Mouse (Mus musculus): ENCODE data around the gene Klf7. TPM values are rescaled to one million over a fixed set of nuclear protein-coding genes. Genes with fewer than 3 reads are reported as not detected.

Klf7 gene
- polyA plus RNA-seq, 1 experiment from 2014 or later = 127 TPM

DNA sequence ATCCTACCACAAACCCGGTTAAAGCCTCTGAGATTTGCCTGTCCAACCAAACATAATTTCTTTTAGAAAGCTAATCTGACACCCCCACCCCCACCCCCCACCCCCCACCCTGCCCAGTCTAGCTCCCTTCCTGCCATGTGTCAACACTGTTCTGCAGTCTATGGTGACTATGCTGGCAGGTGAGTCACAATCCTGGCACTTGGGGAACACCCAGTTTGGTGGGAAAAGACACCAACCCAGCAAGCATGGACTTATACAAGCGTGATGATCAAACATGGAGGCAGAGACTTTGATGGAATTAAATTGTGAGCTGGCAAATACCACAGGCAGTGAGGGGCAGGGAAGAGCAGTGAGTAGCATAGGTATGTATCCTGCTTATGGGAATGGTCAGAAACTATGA is 116.9 kb downstream of the Klf7 start:
- peaks cover 4% of the 10 kb centered on the region for H3K4me1 ChIP-seq (ENCODE audit: control insufficient read depth, insufficient read depth, low read depth, low read length)
- H3K4me3 ChIP-seq (ENCODE audit: low read length) = no peak overlapping the region
- H3K9ac ChIP-seq (ENCODE audit: low read depth, low read length) = no peak overlapping the region
- ATAC-seq = no peak
- no peaks in the 10 kb centered on the region for H3K36me3 ChIP-seq (ENCODE audit: control insufficient read depth, insufficient read depth, low read length)
- H3K4me2 ChIP-seq (ENCODE audit: low read length) = no peak overlapping the region
- WGBS = 86% methylated on average over 2 of the region's 2 CpGs
- no peaks in the 10 kb centered on the region for H3K27me3 ChIP-seq (replicated peaks; ENCODE audit: control insufficient read depth, insufficient read depth, low read length)
- H3K27ac ChIP-seq (ENCODE audit: low read depth, low read length) = no peak overlapping the region
- no peaks in the 10 kb centered on the region for H3K9me3 ChIP-seq (ENCODE audit: control insufficient read depth, low read length)

DNA sequence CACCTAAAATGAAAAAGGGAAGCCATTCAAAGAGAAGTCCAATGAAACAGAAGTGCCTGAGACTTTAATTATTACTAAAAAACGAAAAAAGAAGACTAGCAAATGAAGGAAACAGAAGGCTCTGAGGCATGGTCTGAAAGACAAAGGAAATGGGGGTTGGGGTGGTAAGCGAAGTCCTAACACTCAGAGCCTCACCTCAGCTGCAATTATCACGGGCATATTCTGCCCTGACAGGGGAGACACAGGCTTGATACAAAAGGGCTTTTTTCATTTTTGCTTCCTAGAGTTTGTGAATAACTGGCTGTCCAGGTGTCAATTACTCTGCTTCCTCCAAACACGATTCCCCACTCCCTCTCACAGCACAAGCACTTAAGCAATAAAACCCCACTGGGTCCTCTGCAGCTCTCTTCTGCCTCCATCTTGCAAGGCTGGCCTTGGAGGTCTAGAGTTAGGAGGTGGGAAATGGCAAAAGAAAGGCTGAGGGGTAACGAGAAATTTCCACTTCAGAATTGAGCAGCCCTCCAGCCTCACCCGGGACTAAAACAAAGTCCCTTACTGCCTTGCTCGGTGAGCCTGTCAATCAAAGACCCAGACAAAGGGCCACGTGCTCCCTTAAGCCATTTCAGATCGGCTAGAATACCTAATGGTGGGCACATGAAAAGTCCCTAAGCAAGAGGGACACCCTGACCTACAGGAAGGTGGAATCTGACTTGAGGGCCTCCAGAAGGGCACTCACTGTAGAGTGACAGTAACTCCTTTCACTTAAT is 118.4 kb downstream of the Klf7 start:
- ATAC-seq = no peak
- no peaks in the 10 kb centered on the region for H3K9me3 ChIP-seq (ENCODE audit: control insufficient read depth, low read length)
- no peaks in the 10 kb centered on the region for H3K27me3 ChIP-seq (replicated peaks; ENCODE audit: control insufficient read depth, insufficient read depth, low read length)
- peaks cover 4% of the 10 kb centered on the region for H3K4me1 ChIP-seq (ENCODE audit: control insufficient read depth, insufficient read depth, low read depth, low read length)
- H3K27ac ChIP-seq (ENCODE audit: low read depth, low read length) = no peak overlapping the region
- no peak overlapping the region for H3K4me3 ChIP-seq (ENCODE audit: low read length)
- H3K4me2 ChIP-seq (ENCODE audit: low read length) = no peak overlapping the region
- no peaks in the 10 kb centered on the region for H3K36me3 ChIP-seq (ENCODE audit: control insufficient read depth, insufficient read depth, low read length)
- H3K9ac ChIP-seq (ENCODE audit: low read depth, low read length) = no peak overlapping the region
- 32% methylated on average over 9 of the region's 9 CpGs for WGBS

GRCm38 (mm10) chr1:64002036-64002435 is 120.0 kb downstream of the Klf7 start:
- H3K36me3 ChIP-seq (ENCODE audit: control insufficient read depth, insufficient read depth, low read length) = no peaks in the 10 kb centered on the region
- no peak overlapping the region for H3K4me2 ChIP-seq (ENCODE audit: low read length)
- H3K27me3 ChIP-seq (replicated peaks; ENCODE audit: control insufficient read depth, insufficient read depth, low read length) = no peaks in the 10 kb centered on the region
- whole genome bisulfite sequencing = 92% methylated on average over 6 of the region's 6 CpGs
- no peak overlapping the region for H3K27ac ChIP-seq (ENCODE audit: low read depth, low read length)
- H3K4me1 ChIP-seq (ENCODE audit: control insufficient read depth, insufficient read depth, low read depth, low read length) = peaks cover 4% of the 10 kb centered on the region
- ATAC-seq = no peak
- H3K4me3 ChIP-seq (ENCODE audit: low read length) = no peak overlapping the region
- no peak overlapping the region for H3K9ac ChIP-seq (ENCODE audit: low read depth, low read length)
- no peaks in the 10 kb centered on the region for H3K9me3 ChIP-seq (ENCODE audit: control insufficient read depth, low read length)

DNA sequence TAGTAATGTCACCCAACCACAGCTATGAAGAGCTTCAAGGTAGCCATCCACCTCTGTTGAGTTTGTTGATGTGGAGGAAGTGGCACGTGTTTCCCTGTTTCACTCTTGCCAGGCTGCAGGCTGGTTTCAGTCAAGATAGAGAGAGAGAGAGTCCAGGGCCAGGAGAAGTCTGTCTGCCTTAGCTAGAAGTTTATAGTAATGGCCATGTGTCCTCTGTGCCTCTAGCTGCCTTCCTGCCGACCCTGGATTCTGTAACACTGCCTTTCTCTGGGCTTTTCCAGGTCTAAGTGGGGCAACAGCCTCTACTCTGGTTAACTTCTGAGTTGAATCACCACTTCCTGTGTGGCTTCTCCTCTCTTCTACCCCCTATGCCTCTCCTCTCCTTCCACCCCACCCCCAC is 121.5 kb downstream of the Klf7 start:
- WGBS = 90% methylated on average over 2 of the region's 2 CpGs
- peaks cover 4% of the 10 kb centered on the region for H3K4me1 ChIP-seq (ENCODE audit: control insufficient read depth, insufficient read depth, low read depth, low read length)
- H3K27ac ChIP-seq (ENCODE audit: low read depth, low read length) = no peak overlapping the region
- H3K36me3 ChIP-seq (ENCODE audit: control insufficient read depth, insufficient read depth, low read length) = no peaks in the 10 kb centered on the region
- no peak overlapping the region for H3K9ac ChIP-seq (ENCODE audit: low read depth, low read length)
- H3K4me2 ChIP-seq (ENCODE audit: low read length) = no peak overlapping the region
- H3K9me3 ChIP-seq (ENCODE audit: control insufficient read depth, low read length) = no peaks in the 10 kb centered on the region
- H3K4me3 ChIP-seq (ENCODE audit: low read length) = no peak overlapping the region
- H3K27me3 ChIP-seq (replicated peaks; ENCODE audit: control insufficient read depth, insufficient read depth, low read length) = no peaks in the 10 kb centered on the region
- ATAC-seq = no peak

DNA sequence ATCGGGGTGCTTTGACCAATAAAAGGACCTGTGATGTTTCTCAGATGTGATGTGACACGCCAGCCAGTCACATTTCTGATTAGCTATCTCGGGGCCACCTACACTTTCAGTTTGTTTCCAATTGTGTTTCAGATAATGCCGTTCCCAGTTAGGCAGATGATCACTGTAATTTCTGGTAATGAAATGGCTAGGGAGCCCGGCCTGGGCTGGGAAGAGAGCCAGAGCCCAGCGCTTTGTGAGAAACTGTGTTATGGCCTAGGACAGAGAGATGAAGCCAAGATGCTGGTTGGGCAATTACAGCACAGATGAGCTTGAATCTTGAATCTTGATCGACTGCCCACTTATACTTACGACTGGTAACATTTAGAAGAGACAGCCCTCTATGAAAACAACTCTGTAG is 122.6 kb downstream of the Klf7 start:
- Histone ChIP-seq H3K36me3 (ENCODE audit: control insufficient read depth, insufficient read depth, low read length) (no peaks in the 10 kb centered on the region), H3K9ac (ENCODE audit: low read depth, low read length) (no peak overlapping the region), H3K27ac (ENCODE audit: low read depth, low read length) (peak overlapping the region; percentile 48; the same call in 1 of the 2 replicates), H3K4me2 (ENCODE audit: low read length) (no peak overlapping the region), H3K4me1 (ENCODE audit: control insufficient read depth, insufficient read depth, low read depth, low read length) (peaks cover 14% of the 10 kb centered on the region), H3K4me3 (ENCODE audit: low read length) (no peak overlapping the region), H3K27me3 (replicated peaks; ENCODE audit: control insufficient read depth, insufficient read depth, low read length) (no peaks in the 10 kb centered on the region), H3K9me3 (ENCODE audit: control insufficient read depth, low read length) (no peaks in the 10 kb centered on the region)
- 75% methylated on average over 8 of the region's 8 CpGs for WGBS
- ATAC-seq = no peak

GRCm38 (mm10) chr1:63998901-63999300 is 123.2 kb downstream of the Klf7 start:
- H3K27ac ChIP-seq (ENCODE audit: low read depth, low read length) = no peak overlapping the region
- H3K9ac ChIP-seq (ENCODE audit: low read depth, low read length) = no peak overlapping the region
- H3K4me3 ChIP-seq (ENCODE audit: low read length) = no peak overlapping the region
- H3K4me1 ChIP-seq (ENCODE audit: control insufficient read depth, insufficient read depth, low read depth, low read length) = peaks cover 20% of the 10 kb centered on the region
- no peaks in the 10 kb centered on the region for H3K9me3 ChIP-seq (ENCODE audit: control insufficient read depth, low read length)
- WGBS = 76% methylated on average over 4 of the region's 4 CpGs
- no peaks in the 10 kb centered on the region for H3K27me3 ChIP-seq (replicated peaks; ENCODE audit: control insufficient read depth, insufficient read depth, low read length)
- no peak overlapping the region for H3K4me2 ChIP-seq (ENCODE audit: low read length)
- no peaks in the 10 kb centered on the region for H3K36me3 ChIP-seq (ENCODE audit: control insufficient read depth, insufficient read depth, low read length)
- no peak for ATAC-seq

DNA sequence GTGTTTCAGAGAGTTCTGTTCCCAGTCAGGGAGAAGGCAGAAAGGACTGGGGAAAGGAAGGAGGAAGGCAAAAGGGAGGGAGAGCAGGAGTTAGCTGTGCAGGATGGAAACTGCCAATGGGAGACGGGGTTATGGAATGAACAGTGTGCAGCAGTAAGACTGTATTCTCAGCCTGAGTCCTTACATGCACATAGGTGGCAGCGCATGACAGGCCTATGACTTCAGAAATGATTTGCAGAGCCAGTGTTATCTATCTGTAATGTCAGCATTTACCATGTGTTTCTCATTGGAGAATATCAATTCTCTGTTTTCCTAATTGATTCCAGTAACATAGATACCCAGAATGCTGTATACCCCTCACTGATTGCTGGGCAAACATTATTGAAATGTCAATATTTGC is 123.9 kb downstream of the Klf7 start:
- Histone ChIP-seq H3K9ac (ENCODE audit: low read depth, low read length) (no peak overlapping the region), H3K4me3 (ENCODE audit: low read length) (no peak overlapping the region), H3K36me3 (ENCODE audit: control insufficient read depth, insufficient read depth, low read length) (no peaks in the 10 kb centered on the region), H3K4me1 (ENCODE audit: control insufficient read depth, insufficient read depth, low read depth, low read length) (peaks cover 21% of the 10 kb centered on the region), H3K27me3 (replicated peaks; ENCODE audit: control insufficient read depth, insufficient read depth, low read length) (no peaks in the 10 kb centered on the region), H3K4me2 (ENCODE audit: low read length) (no peak overlapping the region), H3K27ac (ENCODE audit: low read depth, low read length) (no peak overlapping the region), H3K9me3 (ENCODE audit: control insufficient read depth, low read length) (no peaks in the 10 kb centered on the region)
- WGBS = 77% methylated on average over 2 of the region's 2 CpGs
- ATAC-seq = no peak

GRCm38 (mm10) chr1:63995828-63996227 is 126.3 kb downstream of the Klf7 start:
- Histone ChIP-seq H3K36me3 (ENCODE audit: control insufficient read depth, insufficient read depth, low read length) (no peaks in the 10 kb centered on the region), H3K9ac (ENCODE audit: low read depth, low read length) (no peak overlapping the region), H3K4me3 (ENCODE audit: low read length) (no peak overlapping the region), H3K4me2 (ENCODE audit: low read length) (no peak overlapping the region), H3K9me3 (ENCODE audit: control insufficient read depth, low read length) (no peaks in the 10 kb centered on the region), H3K27me3 (replicated peaks; ENCODE audit: control insufficient read depth, insufficient read depth, low read length) (no peaks in the 10 kb centered on the region), H3K4me1 (ENCODE audit: control insufficient read depth, insufficient read depth, low read depth, low read length) (peaks cover 21% of the 10 kb centered on the region), H3K27ac (ENCODE audit: low read depth, low read length) (no peak overlapping the region)
- WGBS = 35% methylated on average over 4 of the region's 4 CpGs
- ATAC-seq = no peak

- Histone ChIP-seq H3K4me1 (ENCODE audit: control insufficient read depth, insufficient read depth, low read depth, low read length) (peaks cover 21% of the 10 kb centered on the region), H3K9ac (ENCODE audit: low read depth, low read length) (no peak overlapping the region), H3K4me2 (ENCODE audit: low read length) (no peak overlapping the region), H3K4me3 (ENCODE audit: low read length) (no peak overlapping the region), H3K27me3 (replicated peaks; ENCODE audit: control insufficient read depth, insufficient read depth, low read length) (no peaks in the 10 kb centered on the region), H3K9me3 (ENCODE audit: control insufficient read depth, low read length) (no peaks in the 10 kb centered on the region), H3K36me3 (ENCODE audit: control insufficient read depth, insufficient read depth, low read length) (no peaks in the 10 kb centered on the region), H3K27ac (ENCODE audit: low read depth, low read length) (peak overlapping the region; percentile 58; the same call in 1 of the 2 replicates)
- 40% methylated on average over 5 of the region's 5 CpGs for WGBS
- ATAC-seq = 0 out of 2 replicates have a peak, but pooled peaks have one; percentile 29
Measured at GRCm38 (mm10) chr1:63995137-63995492, 127.0 kb downstream of the Klf7 start.
